Mouse (Mus musculus) liver, embryonic 14.5 days (tissue): ENCODE results near the gene Mmp17. TPM values are rescaled to one million over a fixed set of nuclear protein-coding genes. Genes with fewer than 3 reads are reported as not detected.

Experiments used
- ATAC-seq: fragments of 200-750 bp; cut with Nextera tagmentation; 2 replicates; pipeline ENCODE4 v1.8.0; 2017; ENCODE audit warnings: moderate number of reproducible peaks, mild to moderate bottlenecking, moderate library complexity; ENCODE audit not compliant: insufficient read depth
- DNase-seq, 3 experiments: peaks; one replicate each; pipeline ENCODE4 v3.0.0-alpha.2; 2012 to 2013; ENCODE audit warnings: low read depth in 3 of 3, low spot score in 3 of 3
- H3K27ac ChIP-seq: fragments of 300-500 bp; sonication (generic); 2 replicates; pipeline ENCODE4 v1.5.1; 2014; ENCODE audit warnings: moderate library complexity, mild to moderate bottlenecking, control low read depth, inconsistent platforms
- H3K27me3 ChIP-seq: fragments of 300-500 bp; sonication (generic); 2 replicates; pipeline ENCODE4 v1.6.1; 2014; ENCODE audit warnings: mild to moderate bottlenecking, low read length, moderate library complexity; ENCODE audit not compliant: control insufficient read depth, insufficient read depth
- H3K36me3 ChIP-seq: fragments of 300-500 bp; sonication (generic); replicated peaks from 2 replicates; pipeline ENCODE4 v1.6.1; 2014; ENCODE audit warnings: low read depth; ENCODE audit not compliant: control insufficient read depth, insufficient read depth
- H3K4me1 ChIP-seq, 2 experiments: fragments of 200-500 bp in 1 of 2; fragments of 300-500 bp in 1 of 2; sonication (generic) in 1 of 2; replicated peaks; 2 replicates each; pipeline ENCODE4 v1.6.1; 2012 to 2014; ENCODE audit warnings: antibody characterized with exemption in 1 of 2, inconsistent platforms in 1 of 2, low read length in 1 of 2; ENCODE audit not compliant: control insufficient read depth in 2 of 2, insufficient read depth in 2 of 2
- H3K4me2 ChIP-seq: fragments of 300-500 bp; sonication (generic); 2 replicates; pipeline ENCODE4 v1.6.1; 2014; ENCODE audit warnings: low read depth, mild to moderate bottlenecking, control low read depth, moderate library complexity
- H3K4me3 ChIP-seq, 2 experiments: fragments of 200-500 bp in 1 of 2; fragments of 300-500 bp in 1 of 2; sonication (generic) in 1 of 2; 2 replicates each; pipeline ENCODE4 v1.5.1; 2012 to 2014; ENCODE audit warnings: low read depth in 2 of 2, low read length in 2 of 2, mild to moderate bottlenecking in 2 of 2, control low read depth in 1 of 2, inconsistent platforms in 1 of 2, moderate library complexity in 1 of 2; ENCODE audit not compliant: insufficient read depth in 1 of 2
- H3K9ac ChIP-seq: fragments of 300-500 bp; sonication (generic); replicated peaks from 2 replicates; pipeline ENCODE4 v1.6.1; 2014; ENCODE audit warnings: mild to moderate bottlenecking, control low read depth, moderate library complexity
- H3K9me3 ChIP-seq: fragments of 300-500 bp; sonication (generic); 2 replicates; pipeline ENCODE4 v1.6.1; 2016; ENCODE audit warnings: low read length, mixed read lengths; ENCODE audit not compliant: control insufficient read depth
- CTCF ChIP-seq: IDR thresholded peaks from 2 replicates; pipeline ENCODE4 v1.5.1; 2016; ENCODE audit warnings: antibody characterized with exemption, low read depth, control low read depth
- EP300 ChIP-seq: IDR thresholded peaks from 2 replicates; pipeline ENCODE4 v1.6.1; 2016; ENCODE audit warnings: antibody characterized with exemption, low read depth
- WGBS: fragments of 180-500 bp; shearing (Covaris S2); extraction: QIAGEN DNeasy Blood & Tissue Kit; methylation state at CpG from one replicate; pipeline ENCODE4 v1.1.7; 2014; ENCODE audit not compliant: insufficient replicate concordance; 5-methylcytosine and 5-hydroxymethylcytosine counted together
- polyA plus RNA-seq, 2 experiments: library from polyadenylated mRNA; depleted of rRNA in 1 of 2; stranded (reverse) in 1 of 2; unstranded in 1 of 2; fragments of >200 nt; fragmentation: Nextera tagmentation in 1 of 2; extraction: Ambion mirVana in 1 of 2; gene quantifications; 2 replicates each; pipeline versions ENCODE4 v1.2.1 to v1.2.3; 2012 to 2014

The Mmp17 gene
- polyA plus RNA-seq, 2 experiments: 0.18 to 0.20 TPM

- Histone ChIP-seq H3K4me3 (no peak overlapping the region), H3K9me3 (no peaks in the 10 kb centered on the region), H3K4me1 (no peaks in the 10 kb centered on the region; a peak in 1 of 4 replicates), H3K4me2 (no peak overlapping the region), H3K9ac (no peak overlapping the region), H3K27ac (no peak overlapping the region), H3K27me3 (no peaks in the 10 kb centered on the region), H3K36me3 (peaks cover 62% of the 10 kb centered on the region)
- WGBS: 85% methylated on average over 3 of the region's 3 CpGs
- ATAC-seq (no peak), DNase-seq (no peak)
- TF ChIP-seq CTCF: no peak
- no peak for TF ChIP-seq EP300
These were observed 41.7 kb upstream of the Mmp17 start for GRCm38 (mm10) chr5:129542236-129542635.

DNA sequence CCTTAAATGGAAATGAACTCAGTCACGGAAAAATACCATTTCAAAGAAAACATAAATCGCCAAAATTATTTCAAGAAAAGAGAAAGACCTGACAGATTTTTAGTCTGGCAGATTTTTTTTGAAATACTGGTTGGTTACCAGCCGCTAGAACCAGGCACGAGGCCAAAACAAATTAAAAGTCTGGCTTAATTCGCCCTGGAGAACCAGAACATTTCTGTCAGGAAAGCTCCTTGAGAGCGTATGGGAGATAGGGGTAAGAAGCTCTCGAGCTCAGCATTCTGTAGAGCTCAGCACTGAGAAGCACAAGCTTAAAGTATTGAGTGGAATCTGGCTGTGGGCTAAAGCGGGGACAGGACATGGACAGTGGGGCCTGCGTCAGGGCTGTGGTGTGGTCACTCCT lies 38.2 kb upstream of the Mmp17 start:
- no peak for ATAC-seq
- no peaks in the 10 kb centered on the region for H3K4me1 ChIP-seq
- peaks cover 68% of the 10 kb centered on the region for H3K36me3 ChIP-seq

DNA sequence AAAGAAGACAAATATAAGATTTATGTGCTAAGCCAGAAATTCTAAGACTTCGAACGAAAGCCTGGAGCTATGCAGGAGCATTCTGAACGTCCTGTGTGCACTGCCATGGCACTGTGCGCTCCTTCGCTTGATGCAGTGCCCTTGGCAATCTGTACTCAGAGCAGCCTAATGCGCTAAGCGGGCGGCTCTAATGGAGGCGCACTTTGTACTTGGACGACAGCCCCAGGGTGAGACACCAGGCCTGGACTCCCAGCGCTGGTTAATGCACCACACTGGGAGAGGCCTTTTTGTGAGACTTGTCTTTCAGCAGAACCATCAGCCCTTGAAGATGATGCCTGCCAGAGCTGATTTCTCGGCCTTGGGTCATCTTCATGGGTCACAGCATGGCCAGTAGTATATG lies 34.3 kb upstream of the Mmp17 start:
- peaks cover 67% of the 10 kb centered on the region for H3K36me3 ChIP-seq
- no peaks in the 10 kb centered on the region for H3K9me3 ChIP-seq
- WGBS: 87% methylated on average over 12 of the region's 12 CpGs
- H3K27me3 ChIP-seq: no peaks in the 10 kb centered on the region
- no peak overlapping the region for H3K27ac ChIP-seq
- H3K9ac ChIP-seq: no peak overlapping the region
- no peak overlapping the region for H3K4me2 ChIP-seq
- no peak for ATAC-seq
- TF ChIP-seq CTCF (no peak), EP300 (no peak)
- H3K4me1 ChIP-seq: no peaks in the 10 kb centered on the region
- DNase-seq: no peak
- H3K4me3 ChIP-seq: no peak overlapping the region

More for the DNA sequence above, 38.2 kb upstream of the Mmp17 start:
- Histone ChIP-seq H3K4me2 (no peak overlapping the region), H3K9me3 (no peaks in the 10 kb centered on the region), H3K27ac (no peak overlapping the region), H3K9ac (no peak overlapping the region), H3K27me3 (no peaks in the 10 kb centered on the region), H3K4me3 (no peak overlapping the region)
- TF ChIP-seq EP300 (no peak), CTCF (no peak)
- 86% methylated on average over 9 of the region's 9 CpGs for WGBS
- DNase-seq: no peak

DNA sequence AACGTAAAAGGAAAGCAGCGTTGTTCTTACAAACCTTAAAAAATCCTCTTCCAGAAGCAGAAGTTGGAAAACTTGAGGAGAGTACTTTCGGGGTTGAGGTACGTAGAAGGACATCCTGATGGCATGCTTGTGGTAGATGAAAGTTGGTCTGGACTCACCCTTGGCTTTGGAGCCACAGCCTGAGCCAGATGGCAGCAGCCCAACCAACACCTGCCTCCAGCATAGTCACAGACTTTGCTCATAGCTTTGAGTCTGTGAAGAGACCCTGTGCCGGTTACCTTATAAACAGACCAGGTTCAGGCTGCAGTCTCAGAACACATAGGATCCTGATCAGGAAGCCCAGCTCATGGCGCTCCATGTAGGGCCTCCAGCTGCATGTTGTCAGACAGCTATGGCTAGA lies 33.2 kb upstream of the Mmp17 start:
- DNase-seq (no peak), ATAC-seq (no peak)
- 91% methylated on average over 6 of the region's 6 CpGs for WGBS
- Histone ChIP-seq H3K4me1 (no peaks in the 10 kb centered on the region), H3K27me3 (no peaks in the 10 kb centered on the region), H3K36me3 (peaks cover 66% of the 10 kb centered on the region), H3K4me2 (no peak overlapping the region), H3K27ac (no peak overlapping the region), H3K4me3 (no peak overlapping the region), H3K9ac (no peak overlapping the region), H3K9me3 (no peaks in the 10 kb centered on the region)
- TF ChIP-seq CTCF (no peak), EP300 (no peak)

GRCm38 (mm10) chr5:129551991-129552390 lies 32.0 kb upstream of the Mmp17 start:
- no peak overlapping the region for H3K27ac ChIP-seq
- no peak for TF ChIP-seq CTCF
- no peak for TF ChIP-seq EP300
- no peak overlapping the region for H3K4me2 ChIP-seq
- H3K9ac ChIP-seq: no peak overlapping the region
- 78% methylated on average over 2 of the region's 2 CpGs for WGBS
- H3K4me3 ChIP-seq: no peak overlapping the region
- peaks cover 67% of the 10 kb centered on the region for H3K36me3 ChIP-seq
- no peaks in the 10 kb centered on the region for H3K4me1 ChIP-seq
- ATAC-seq (no peak), DNase-seq (no peak)
- H3K27me3 ChIP-seq: no peaks in the 10 kb centered on the region
- H3K9me3 ChIP-seq: no peaks in the 10 kb centered on the region
